Mouse (Mus musculus) midbrain, embryonic 12.5 days (tissue): ENCODE results near the gene Fas. TPM values are rescaled to one million over a fixed set of nuclear protein-coding genes. Genes with fewer than 3 reads are reported as not detected.

ENCODE experiments used
- ATAC-seq: fragments of 200-750 bp; cut with Nextera tagmentation; 2 replicates; pipeline ENCODE4 v1.8.0; 2017; ENCODE audit warnings: low read depth, moderate TSS enrichment, moderate library complexity; ENCODE audit not compliant: low FRiP score
- H3K27ac ChIP-seq: fragments of 300-500 bp; sonication (generic); replicated peaks from 2 replicates; pipeline ENCODE4 v1.5.1; 2016; ENCODE audit warnings: mild to moderate bottlenecking
- H3K27me3 ChIP-seq: fragments of 300-500 bp; sonication (generic); 2 replicates; pipeline ENCODE4 v1.6.1; 2016; ENCODE audit warnings: mild to moderate bottlenecking
- H3K36me3 ChIP-seq: fragments of 300-500 bp; sonication (generic); 2 replicates; pipeline ENCODE4 v1.6.1; 2016
- H3K4me1 ChIP-seq: fragments of 300-500 bp; sonication (generic); 2 replicates; pipeline ENCODE4 v1.6.1; 2016
- H3K4me2 ChIP-seq: fragments of 300-500 bp; sonication (generic); replicated peaks from 2 replicates; pipeline ENCODE4 v1.6.1; 2016; ENCODE audit warnings: mild to moderate bottlenecking, moderate library complexity
- H3K4me3 ChIP-seq: fragments of 300-500 bp; sonication (generic); 2 replicates; pipeline ENCODE4 v1.5.1; 2016; ENCODE audit warnings: mild to moderate bottlenecking
- H3K9ac ChIP-seq: fragments of 300-500 bp; sonication (generic); replicated peaks from 2 replicates; pipeline ENCODE4 v1.6.1; 2016; ENCODE audit warnings: mild to moderate bottlenecking, moderate library complexity
- H3K9me3 ChIP-seq: fragments of 300-500 bp; sonication (generic); 2 replicates; pipeline ENCODE4 v1.6.1; 2016; ENCODE audit warnings: mild to moderate bottlenecking
- WGBS: fragments of 180-500 bp; shearing (Covaris S2); methylation state at CpG from one replicate; pipeline ENCODE4 v1.1.7; 2016; 5-methylcytosine and 5-hydroxymethylcytosine counted together
- polyA plus RNA-seq: library from polyadenylated mRNA; unstranded; fragments of >200 nt; fragmentation: Nextera tagmentation; extraction: Ambion mirVana; gene quantifications from 2 replicates; pipeline ENCODE4 v1.2.1, GENCODE M21; 2016

Fas gene
- polyA plus RNA-seq, 1 experiment from 2014 or later = 0.82 TPM

DNA sequence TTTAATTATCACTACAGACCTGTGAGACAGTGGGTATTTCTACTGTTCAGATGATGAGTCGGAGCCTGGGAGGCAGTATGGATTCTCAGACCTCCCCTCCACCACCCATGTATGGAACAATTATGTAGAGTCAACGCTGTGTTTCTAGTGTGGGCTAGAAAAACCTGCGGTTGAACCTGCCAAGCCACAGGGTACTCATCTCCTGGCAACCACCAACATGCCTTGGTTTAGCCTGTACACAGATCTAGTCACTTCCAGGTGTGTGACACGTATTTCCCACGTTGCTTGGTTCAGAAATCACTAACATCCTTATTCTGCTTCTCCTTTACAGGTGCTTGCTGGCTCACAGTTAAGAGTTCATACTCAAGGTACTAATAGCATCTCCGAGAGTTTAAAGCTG lies 16.3 kb downstream of the Fas start:
- no peak overlapping the region for H3K4me3 ChIP-seq
- WGBS = 85% methylated on average over 6 of the region's 6 CpGs
- H3K36me3 ChIP-seq = no peaks in the 10 kb centered on the region
- no peak overlapping the region for H3K27ac ChIP-seq
- H3K27me3 ChIP-seq = no peaks in the 10 kb centered on the region
- no peaks in the 10 kb centered on the region for H3K4me1 ChIP-seq
- no peaks in the 10 kb centered on the region for H3K9me3 ChIP-seq
- ATAC-seq = no peak
- H3K9ac ChIP-seq = no peak overlapping the region
- H3K4me2 ChIP-seq = no peak overlapping the region

DNA sequence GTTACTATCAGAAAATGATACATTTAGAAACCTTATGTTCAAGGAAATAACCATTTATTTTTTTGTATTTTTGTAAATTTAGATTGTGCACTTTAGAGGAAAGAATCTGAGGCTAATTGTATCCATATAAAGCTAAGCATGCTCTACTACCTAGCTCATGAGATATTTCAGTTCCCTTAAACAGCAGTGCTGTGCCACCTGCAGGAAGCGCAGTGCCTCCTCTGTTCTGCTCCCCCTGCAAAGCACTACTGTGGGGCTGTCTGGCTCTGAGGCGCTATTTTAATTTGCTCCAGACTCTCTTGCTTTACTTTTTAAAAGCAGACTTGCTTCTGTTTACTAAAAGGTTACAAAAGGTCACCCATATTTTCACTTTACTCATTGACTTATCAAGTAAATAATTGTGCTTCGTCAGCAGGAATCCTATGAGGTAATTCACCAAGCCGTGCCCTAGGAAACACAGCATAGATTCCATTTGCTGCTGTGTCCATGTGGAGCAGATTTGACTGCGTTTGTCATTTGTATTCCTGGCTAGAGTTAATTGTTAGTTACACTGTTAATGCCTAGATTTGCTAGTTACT lies 21.8 kb downstream of the Fas start:
- H3K4me2 ChIP-seq = no peak overlapping the region
- no peak overlapping the region for H3K9ac ChIP-seq
- H3K4me3 ChIP-seq = no peak overlapping the region
- no peak for ATAC-seq
- no peaks in the 10 kb centered on the region for H3K36me3 ChIP-seq
- H3K9me3 ChIP-seq = no peaks in the 10 kb centered on the region
- H3K4me1 ChIP-seq = no peaks in the 10 kb centered on the region
- no peak overlapping the region for H3K27ac ChIP-seq
- WGBS = 68% methylated on average over 5 of the region's 5 CpGs
- no peaks in the 10 kb centered on the region for H3K27me3 ChIP-seq

DNA sequence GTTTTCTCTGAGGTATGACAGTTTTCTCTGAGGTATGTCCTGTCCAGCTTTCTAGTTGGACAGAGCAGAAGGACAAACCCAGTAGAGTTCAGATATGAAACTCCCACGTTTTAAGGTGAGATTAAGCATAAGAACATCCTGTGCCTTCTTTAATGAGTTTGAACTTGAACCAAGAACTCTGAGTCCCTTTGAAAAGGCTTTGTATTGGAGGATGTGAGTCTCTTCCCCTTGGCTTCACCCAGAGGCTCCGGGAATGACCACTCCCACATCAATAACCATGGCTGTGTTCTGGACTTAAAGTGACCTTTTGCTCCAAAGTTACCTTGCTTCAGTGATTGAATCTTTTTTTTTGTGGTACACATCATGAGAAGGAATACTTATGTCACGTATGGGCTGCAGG lies 37.6 kb downstream of the Fas start:
- Histone ChIP-seq H3K4me2 (no peak overlapping the region), H3K36me3 (no peaks in the 10 kb centered on the region), H3K27ac (no peak overlapping the region), H3K9me3 (no peaks in the 10 kb centered on the region), H3K4me1 (no peaks in the 10 kb centered on the region), H3K27me3 (no peaks in the 10 kb centered on the region), H3K4me3 (no peak overlapping the region), H3K9ac (no peak overlapping the region)
- 68% methylated on average over 3 of the region's 3 CpGs for WGBS
- ATAC-seq = no peak

DNA sequence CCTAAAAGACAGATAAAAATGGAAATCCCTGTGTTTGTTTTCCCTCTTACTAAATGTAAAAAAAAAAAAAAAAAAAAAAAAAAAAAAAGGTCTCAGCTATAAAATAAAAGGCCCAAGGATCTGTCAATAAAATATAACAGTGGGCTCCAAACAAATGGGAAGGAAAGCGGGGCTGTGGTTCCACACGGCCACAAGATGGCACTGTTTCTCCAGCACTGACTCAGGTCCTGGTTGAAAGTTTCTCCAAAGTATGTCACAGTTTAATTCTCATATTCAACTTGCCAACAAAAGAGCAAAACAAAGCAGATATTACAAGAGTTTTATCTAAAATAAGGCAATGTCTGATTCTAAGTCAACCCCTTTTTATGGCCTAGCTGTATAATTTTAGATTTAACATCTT lies 43.8 kb downstream of the Fas start:
- no peaks in the 10 kb centered on the region for H3K4me1 ChIP-seq
- H3K4me2 ChIP-seq = no peak overlapping the region
- no peak overlapping the region for H3K9ac ChIP-seq
- no peak for ATAC-seq
- no peak overlapping the region for H3K27ac ChIP-seq
- no peaks in the 10 kb centered on the region for H3K27me3 ChIP-seq
- 4% methylated on average over 2 of the region's 2 CpGs for WGBS
- H3K36me3 ChIP-seq = no peaks in the 10 kb centered on the region
- H3K4me3 ChIP-seq = no peak overlapping the region
- H3K9me3 ChIP-seq = no peaks in the 10 kb centered on the region

DNA sequence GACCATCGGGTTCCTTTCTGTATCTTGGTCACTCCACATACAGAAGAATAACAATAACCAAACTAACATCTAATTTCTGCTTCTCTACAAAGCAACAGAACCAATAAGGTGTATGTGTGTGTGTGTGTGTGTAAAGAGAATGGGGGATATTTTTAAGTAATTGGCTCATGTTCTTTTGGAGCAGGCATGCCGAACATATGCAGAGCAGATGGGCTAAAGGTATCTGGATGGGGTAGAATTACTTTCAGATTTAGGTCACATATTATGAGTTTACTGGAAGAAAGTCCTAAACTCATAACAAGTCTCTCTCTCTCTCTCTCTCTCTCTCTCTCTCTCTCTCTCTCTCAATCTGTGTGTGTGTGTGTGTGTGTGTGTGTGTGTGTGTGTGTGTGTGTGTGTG lies 54.2 kb downstream of the Fas start:
- Histone ChIP-seq H3K9me3 (no peaks in the 10 kb centered on the region), H3K27ac (no peak overlapping the region), H3K36me3 (no peaks in the 10 kb centered on the region), H3K4me2 (no peak overlapping the region), H3K4me3 (no peak overlapping the region), H3K27me3 (no peaks in the 10 kb centered on the region), H3K4me1 (no peaks in the 10 kb centered on the region), H3K9ac (no peak overlapping the region)
- WGBS = 84% methylated on average over 2 of the region's 2 CpGs
- ATAC-seq = no peak

DNA sequence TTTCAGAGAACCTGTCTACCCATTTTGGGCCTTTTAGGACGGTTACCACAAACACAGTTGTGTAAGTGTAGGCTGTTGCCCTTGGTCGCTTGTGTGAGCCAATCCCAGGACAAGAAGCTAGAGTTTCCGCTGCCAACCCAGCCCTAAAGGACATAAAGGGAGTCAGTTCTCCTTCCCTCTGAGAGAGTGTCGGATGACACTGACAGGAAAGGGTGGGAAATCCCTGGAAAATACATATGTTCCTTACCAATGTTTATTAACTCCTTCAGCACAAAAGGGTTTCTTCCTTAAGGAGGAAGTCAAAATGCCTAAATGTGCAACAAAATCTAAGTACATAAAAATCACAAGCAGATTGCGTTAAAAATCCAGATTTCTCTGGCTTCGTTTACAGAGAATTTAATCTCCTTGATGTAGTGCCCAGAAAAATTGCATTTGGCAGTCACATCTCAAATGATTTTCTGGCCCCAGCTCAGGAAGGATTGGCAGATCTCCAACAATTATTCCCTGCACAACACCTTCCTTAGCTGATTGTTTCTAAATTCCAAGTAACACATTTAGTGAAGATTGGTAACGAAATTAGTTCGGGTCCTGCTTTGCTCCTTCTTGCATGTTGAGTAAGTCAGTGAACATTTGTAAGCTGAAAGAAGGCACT lies 55.3 kb downstream of the Fas start:
- Histone ChIP-seq H3K9me3 (no peaks in the 10 kb centered on the region), H3K27me3 (no peaks in the 10 kb centered on the region), H3K4me1 (no peaks in the 10 kb centered on the region), H3K4me3 (no peak overlapping the region), H3K9ac (no peak overlapping the region), H3K36me3 (no peaks in the 10 kb centered on the region), H3K4me2 (no peak overlapping the region), H3K27ac (no peak overlapping the region)
- no peak for ATAC-seq
- 61% methylated on average over 8 of the region's 8 CpGs for WGBS

DNA sequence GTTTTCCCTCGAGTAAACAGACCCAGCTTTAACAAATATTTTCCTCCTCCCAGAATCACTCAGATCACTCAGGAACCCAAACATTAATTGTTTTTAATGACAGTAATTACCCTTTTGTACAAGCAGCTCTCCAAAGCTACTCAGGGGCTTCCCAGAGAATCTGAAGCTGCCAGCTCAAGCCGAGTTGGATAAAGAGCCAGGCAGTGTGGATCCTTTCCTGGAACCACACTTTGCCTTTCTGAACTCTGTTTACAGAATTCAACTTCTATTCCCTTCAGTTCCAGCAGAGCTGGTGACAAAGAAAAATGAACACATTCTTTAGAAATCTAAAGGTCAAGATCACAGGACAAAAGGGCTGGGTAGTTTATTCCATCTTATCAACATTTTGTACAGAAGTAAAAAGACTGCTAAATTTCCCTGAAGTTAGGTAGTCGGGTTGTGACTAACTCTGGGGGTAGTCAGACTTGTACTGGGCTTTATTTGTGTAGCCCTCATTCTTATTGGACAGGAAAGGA lies 62.9 kb downstream of the Fas start:
- H3K27me3 ChIP-seq = no peaks in the 10 kb centered on the region
- no peak overlapping the region for H3K27ac ChIP-seq
- no peak for ATAC-seq
- no peak overlapping the region for H3K4me2 ChIP-seq
- no peak overlapping the region for H3K9ac ChIP-seq
- H3K9me3 ChIP-seq = no peaks in the 10 kb centered on the region
- H3K36me3 ChIP-seq = no peaks in the 10 kb centered on the region
- H3K4me1 ChIP-seq = no peaks in the 10 kb centered on the region
- H3K4me3 ChIP-seq = no peak overlapping the region
- 53% methylated on average over 3 of the region's 3 CpGs for WGBS

DNA sequence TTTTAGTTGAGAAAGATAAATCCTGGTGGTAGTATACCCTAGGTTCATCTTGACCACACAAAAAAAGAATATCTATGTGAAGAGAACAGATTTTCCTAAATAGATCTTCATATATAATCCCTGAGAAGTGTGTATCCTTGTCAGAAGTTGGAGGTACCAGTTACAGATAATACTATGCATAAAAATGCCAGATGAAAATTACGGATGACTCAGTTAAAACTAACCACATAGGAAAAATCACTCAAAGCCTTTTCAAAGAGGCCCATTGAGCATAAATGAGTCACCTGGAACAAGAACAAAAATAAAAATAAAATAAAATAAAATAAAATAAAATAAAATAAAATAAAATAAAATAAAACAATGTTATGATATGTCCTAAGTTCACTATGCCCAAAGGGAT lies 72.2 kb downstream of the Fas start:
- Histone ChIP-seq H3K27ac (no peak overlapping the region), H3K9ac (no peak overlapping the region), H3K9me3 (no peaks in the 10 kb centered on the region), H3K4me2 (no peak overlapping the region), H3K4me1 (no peaks in the 10 kb centered on the region), H3K36me3 (no peaks in the 10 kb centered on the region), H3K4me3 (no peak overlapping the region), H3K27me3 (no peaks in the 10 kb centered on the region)
- no peak for ATAC-seq
- WGBS = 93% methylated on average over 1 of the region's 1 CpGs

DNA sequence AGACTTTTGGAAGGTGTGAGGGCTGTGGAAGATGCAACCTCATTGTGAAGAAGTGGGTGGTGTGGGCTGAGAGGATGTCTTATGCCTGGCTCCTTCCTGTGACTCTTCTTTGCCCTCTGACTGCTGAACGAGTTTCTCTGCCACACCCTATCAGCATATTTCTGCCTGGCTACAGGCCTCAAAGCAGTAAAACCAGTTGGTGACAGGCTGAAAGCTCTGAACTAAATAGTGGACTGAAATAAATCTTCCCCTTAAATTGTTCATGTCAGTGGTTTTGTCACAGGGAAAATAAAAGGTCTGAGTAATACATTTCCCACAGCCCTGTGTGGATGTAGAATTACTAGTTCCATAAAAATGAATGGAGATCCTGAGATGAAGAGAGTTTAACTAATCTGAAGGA lies 79.1 kb downstream of the Fas start:
- no peaks in the 10 kb centered on the region for H3K9me3 ChIP-seq
- no peak overlapping the region for H3K27ac ChIP-seq
- no peaks in the 10 kb centered on the region for H3K36me3 ChIP-seq
- 56% methylated on average over 1 of the region's 1 CpGs for WGBS
- no peaks in the 10 kb centered on the region for H3K4me1 ChIP-seq
- no peaks in the 10 kb centered on the region for H3K27me3 ChIP-seq
- no peak overlapping the region for H3K4me2 ChIP-seq
- H3K9ac ChIP-seq = no peak overlapping the region
- no peak for ATAC-seq
- H3K4me3 ChIP-seq = no peak overlapping the region

DNA sequence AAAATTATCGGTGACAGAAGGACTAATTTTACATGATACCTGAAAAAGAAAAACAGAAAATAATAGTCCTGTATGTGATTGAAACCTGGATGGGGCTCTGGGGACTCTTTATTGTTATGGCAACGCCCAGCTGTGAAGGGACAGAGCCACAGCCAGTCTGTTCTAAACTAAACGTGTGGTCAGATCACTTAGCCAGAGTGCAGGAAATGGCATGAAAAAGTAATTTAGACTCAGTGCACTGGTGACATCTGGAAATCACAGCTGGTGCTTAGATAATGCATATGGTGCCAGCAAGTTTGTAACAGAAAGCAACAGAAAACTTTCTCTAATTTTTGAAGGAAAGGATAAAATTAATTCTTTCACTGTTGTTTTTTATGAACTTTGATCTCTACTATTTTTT lies 79.9 kb downstream of the Fas start:
- H3K36me3 ChIP-seq = no peaks in the 10 kb centered on the region
- H3K9me3 ChIP-seq = no peaks in the 10 kb centered on the region
- H3K4me2 ChIP-seq = no peak overlapping the region
- no peak for ATAC-seq
- H3K4me3 ChIP-seq = no peak overlapping the region
- no peak overlapping the region for H3K9ac ChIP-seq
- no peaks in the 10 kb centered on the region for H3K27me3 ChIP-seq
- no peaks in the 10 kb centered on the region for H3K4me1 ChIP-seq
- H3K27ac ChIP-seq = no peak overlapping the region
- 62% methylated on average over 3 of the region's 3 CpGs for WGBS

Other genes starting within 250 kb of the Fas start
- not detected in 2 replicates for gene Lipn, start 223.3 kb upstream of the Fas start, polyA plus RNA-seq
- gene Lipm, start 189.7 kb upstream of the Fas start, polyA plus RNA-seq = not detected in 2 replicates
- not detected in 2 replicates for gene Ankrd22, start 124.6 kb upstream of the Fas start, polyA plus RNA-seq
- gene Stambpl1, start 98.4 kb upstream of the Fas start, polyA plus RNA-seq = 2.7 and 3.0 TPM in 2 replicates
- gene Acta2, start 35.1 kb upstream of the Fas start, polyA plus RNA-seq = 62.2 and 79.9 TPM in 2 replicates
- 1.5 and 2.3 TPM in 2 replicates for gene Ch25h, start 184.5 kb downstream of the Fas start, polyA plus RNA-seq
- 23.0 and 25.3 TPM in 2 replicates for gene Lipa, start 236.8 kb downstream of the Fas start, polyA plus RNA-seq